Mouse (Mus musculus) heart, postnatal 4 days (tissue): Measurements from ENCODE around the gene Ikbke. TPM values are rescaled to one million over a fixed set of nuclear protein-coding genes. Genes with fewer than 3 reads are reported as not detected.

Source experiments
- DNase-seq: peaks from one replicate; pipeline ENCODE4 v3.0.0; 2021
- total RNA-seq, 2 experiments: library from RNA; stranded (reverse); gene quantifications; 2 replicates each; pipeline ENCODE4 v1.2.3; 2021

The Ikbke gene
- total RNA-seq, 2 experiments from 2014 or later, result 2.9 to 3.0 TPM

DNA sequence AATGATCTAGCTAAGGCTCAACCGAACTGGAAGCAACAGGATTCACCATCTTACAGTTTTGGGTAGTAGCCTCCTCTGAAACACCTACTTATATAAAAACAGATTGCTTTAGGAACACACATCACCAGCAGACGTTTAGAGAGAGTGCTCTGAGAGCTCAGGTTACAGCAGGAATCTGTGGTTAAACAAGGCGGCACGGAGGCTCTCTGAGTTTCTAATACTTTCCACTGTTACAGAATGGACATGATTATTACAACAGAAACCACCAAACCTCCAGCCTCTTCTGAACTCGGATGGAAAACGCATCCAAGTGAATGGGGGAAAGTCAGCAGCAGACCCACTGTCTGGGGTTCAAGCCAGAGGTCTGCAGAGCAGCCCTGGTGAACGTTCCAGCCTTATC, 43.3 kb downstream of the Ikbke start:
- DNase-seq, result no peak

DNA sequence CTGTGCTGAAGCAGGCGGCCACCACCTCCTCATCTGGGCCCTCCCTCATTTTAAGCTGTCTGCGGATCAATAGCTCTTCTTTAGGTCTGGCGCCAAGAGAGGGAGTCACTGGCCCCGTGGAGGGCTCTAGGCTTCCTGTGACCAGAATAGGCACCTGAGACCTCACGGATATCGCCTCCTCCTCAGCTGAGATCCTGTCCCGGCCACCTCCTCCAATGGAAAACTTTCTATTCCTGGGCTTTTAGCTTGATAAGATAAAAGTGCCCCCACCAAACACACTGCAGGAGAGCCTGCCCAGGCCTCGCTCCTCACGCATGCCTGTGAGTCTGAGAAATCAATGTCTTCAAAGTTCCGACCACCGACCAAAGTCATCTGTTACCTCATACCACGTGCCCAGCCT, 45.9 kb downstream of the Ikbke start:
- DNase-seq, result no peak

GRCm38 (mm10) chr1:131228659-131229058, 50.7 kb downstream of the Ikbke start:
- DNase-seq, result no peak

DNA sequence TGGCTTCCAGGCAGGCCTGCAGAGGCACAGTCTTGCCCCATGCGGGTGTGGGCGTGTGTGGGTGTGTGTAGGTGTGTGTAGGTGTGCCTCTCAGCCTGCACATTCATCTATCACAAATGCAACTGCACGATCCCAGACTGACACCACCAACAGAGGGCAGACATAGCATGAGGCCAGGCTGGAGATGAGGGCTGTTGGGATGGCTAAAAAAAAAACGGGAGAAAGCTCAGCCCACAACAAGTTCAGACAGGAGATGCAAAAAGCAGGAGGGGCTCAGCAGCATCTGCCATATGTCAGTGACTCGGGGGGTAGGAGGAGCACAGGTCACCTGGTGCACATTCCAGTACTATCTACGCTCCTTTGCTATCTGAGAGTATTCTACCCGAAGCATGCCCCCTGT, 51.2 kb downstream of the Ikbke start:
- DNase-seq, result no peak

GRCm38 (mm10) chr1:131224848-131225471, 54.4 kb downstream of the Ikbke start:
- no peak for DNase-seq

DNA sequence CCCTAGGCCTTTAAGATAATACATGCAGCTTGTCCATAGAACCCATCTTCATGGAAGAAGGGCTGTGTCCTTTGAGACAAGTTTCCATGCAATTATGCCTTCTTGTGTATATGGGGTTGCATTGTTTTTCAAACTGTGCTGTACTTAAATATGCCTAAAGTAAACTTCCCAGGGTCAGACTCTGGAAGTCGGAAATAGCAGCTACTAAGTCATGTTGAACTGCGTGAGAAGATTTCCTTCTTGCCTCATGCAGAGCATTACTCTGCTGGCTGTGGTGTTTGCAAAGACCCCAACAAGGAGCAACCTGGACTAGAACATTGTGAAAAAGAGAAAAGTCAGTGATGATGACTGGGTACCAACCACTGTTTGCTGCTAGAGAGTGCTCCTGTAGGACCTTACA, 56.1 kb downstream of the Ikbke start:
- no peak for DNase-seq

- DNase-seq, result no peak
Observed at GRCm38 (mm10) chr1:131221822-131222590, 57.4 kb downstream of the Ikbke start.

GRCm38 (mm10) chr1:131218933-131219332, 60.5 kb downstream of the Ikbke start:
- no peak for DNase-seq

- no peak for DNase-seq
Observed at GRCm38 (mm10) chr1:131213361-131213760, 66.0 kb downstream of the Ikbke start.

DNA sequence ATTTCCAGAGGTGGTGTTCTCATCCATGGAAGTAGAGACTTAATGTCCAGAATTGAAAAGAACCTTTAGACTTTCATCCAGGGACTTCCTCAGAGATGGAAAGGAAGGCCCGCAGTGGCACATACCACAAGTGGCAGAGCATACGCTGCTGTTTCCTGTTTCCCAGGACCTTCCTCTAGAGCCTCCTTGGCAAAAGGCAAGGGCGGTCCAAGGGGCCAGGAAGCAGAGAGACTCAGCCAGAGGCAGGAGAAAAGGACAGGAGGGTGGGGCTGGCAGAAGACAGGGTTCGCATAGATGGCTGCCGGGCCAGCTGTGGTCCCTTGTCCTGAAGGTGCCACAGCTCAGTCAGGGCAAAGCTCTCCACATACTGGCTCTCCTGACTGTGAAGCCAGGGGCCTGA, 66.5 kb downstream of the Ikbke start:
- DNase-seq, result no peak

DNA sequence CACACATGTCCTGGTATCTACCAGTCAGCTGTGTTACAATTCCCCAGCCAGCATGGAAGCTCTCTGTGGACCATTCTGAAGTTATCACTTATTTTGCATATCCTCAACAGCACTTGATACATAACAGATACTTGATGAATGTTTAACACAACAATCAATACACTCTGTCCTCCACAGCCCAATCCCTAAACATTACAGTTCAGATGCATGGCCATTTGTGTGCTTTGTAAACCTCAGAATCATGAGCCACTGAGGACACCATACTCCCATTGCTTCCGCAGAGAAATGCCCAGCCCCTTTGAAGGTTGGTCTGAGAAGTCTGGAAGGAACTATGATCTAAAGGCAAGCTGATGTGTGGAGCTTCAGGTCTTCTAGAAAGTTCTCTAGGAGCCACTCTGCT, 67.8 kb downstream of the Ikbke start:
- no peak for DNase-seq

DNA sequence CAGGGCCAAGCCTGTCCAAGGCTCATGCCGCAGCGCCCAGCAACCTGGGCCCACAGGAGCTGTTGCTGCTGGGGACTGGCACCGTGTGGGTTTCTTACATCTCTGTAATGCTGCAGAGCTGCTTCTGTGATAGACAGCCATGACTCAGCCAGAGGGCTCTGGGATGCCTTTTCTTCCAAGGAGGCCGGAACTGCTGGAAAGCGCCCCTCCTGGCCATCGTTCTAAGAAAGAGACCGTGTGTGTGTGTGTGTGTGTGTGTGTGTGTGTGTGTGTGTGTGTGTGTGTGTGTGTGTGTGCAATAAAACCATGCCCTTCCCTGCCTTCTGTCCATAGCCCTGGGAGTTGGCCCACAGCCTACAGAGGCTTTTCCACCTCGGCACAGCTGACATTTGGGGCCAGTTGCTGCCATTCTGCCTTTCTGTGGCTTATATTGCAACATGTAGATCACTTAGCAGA, 69.4 kb downstream of the Ikbke start:
- DNase-seq, result peak; percentile 33

- DNase-seq, result no peak
Observed at GRCm38 (mm10) chr1:131208800-131209199, 70.6 kb downstream of the Ikbke start.

GRCm38 (mm10) chr1:131208081-131208480, 71.3 kb downstream of the Ikbke start:
- no peak for DNase-seq

DNA sequence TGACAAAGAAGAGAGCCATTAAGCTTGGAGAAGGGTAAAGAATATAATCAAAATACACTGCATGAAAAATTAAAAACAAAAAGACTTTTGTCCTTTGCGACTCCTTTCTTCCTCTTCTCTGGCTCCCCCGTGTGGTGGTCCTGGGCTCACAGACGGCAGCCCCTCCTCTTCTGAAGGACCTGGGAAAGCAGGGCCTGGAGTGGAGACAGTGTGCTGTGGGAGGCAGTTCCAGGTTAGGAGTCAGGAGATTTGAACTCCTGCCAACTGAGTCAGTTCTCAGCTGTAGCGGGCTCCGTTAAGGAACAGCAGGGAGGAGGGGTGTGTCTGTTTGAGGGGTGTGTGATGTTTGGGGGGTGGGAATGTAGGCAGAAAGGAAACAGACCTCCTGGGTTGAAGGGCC, 71.9 kb downstream of the Ikbke start:
- DNase-seq, result peak; percentile 90

GRCm38 (mm10) chr1:131206342-131206741, 73.1 kb downstream of the Ikbke start:
- no peak for DNase-seq

- no peak for DNase-seq
Observed at GRCm38 (mm10) chr1:131204461-131204860, 74.9 kb downstream of the Ikbke start.

Other genes starting within 250 kb of the Ikbke start
- 100 to 1,000 TPM; 206 to 226 TPM for gene Mapkapk2, start 181.8 kb downstream of the Ikbke start, total RNA-seq
- gene Dyrk3, start 141.3 kb downstream of the Ikbke start, total RNA-seq, result 1 to 10 TPM; 1.2 to 1.7 TPM
- 10 to 100 TPM; 36.7 to 37.1 TPM for gene Eif2d, start 126.4 kb downstream of the Ikbke start, total RNA-seq
- gene Rassf5, start 34.3 kb downstream of the Ikbke start, total RNA-seq, result 1 to 10 TPM; 4.4 to 4.5 TPM
- 10 to 100 TPM; 34.2 to 40.4 TPM for gene Srgap2, start 247.7 kb upstream of the Ikbke start, total RNA-seq
- 1 to 10 TPM; 1.2 to 1.8 TPM for gene Fam72a, start 248.3 kb upstream of the Ikbke start, total RNA-seq